Mouse (Mus musculus) kidney, adult 2 months (tissue): ENCODE measurements around the gene Uaca.

Experiments
- CTCF ChIP-seq: fragments of 200-500 bp; conservative IDR thresholded peaks from 2 replicates; pipeline ENCODE4 v1.5.1; 2011; ENCODE audit warnings: low read depth, mild to moderate bottlenecking, control low read depth, low read length, moderate library complexity, mixed read lengths; ENCODE audit not compliant: insufficient read depth, insufficient read length
- POLR2A ChIP-seq: fragments of 200-500 bp; IDR thresholded peaks from one replicate; pipeline ENCODE4 v1.6.1; 2011; ENCODE audit warnings: low read depth, low read length, control low read depth

- TF ChIP-seq CTCF: no peak
- TF ChIP-seq POLR2A: no peak
These were observed 29.2 kb upstream of the Uaca start for GRCm38 (mm10) chr9:60765181-60765580.
